Mouse (Mus musculus): Measurements from ENCODE around the gene Trpv5. TPM values are rescaled to one million over a fixed set of nuclear protein-coding genes. Genes with fewer than 3 reads are reported as not detected.

Trpv5 gene
- polyA plus RNA-seq, 1 experiment, result 0.09 TPM

- Histone ChIP-seq H3K27ac (ENCODE audit: insufficient read depth, low read length) (no peak overlapping the region), H3K4me1 (ENCODE audit: control insufficient read depth, insufficient read depth, insufficient read length) (no peaks in the 10 kb centered on the region)
These were observed 45.4 kb downstream of the Trpv5 start for GRCm38 (mm10) chr6:41635211-41635610.

DNA sequence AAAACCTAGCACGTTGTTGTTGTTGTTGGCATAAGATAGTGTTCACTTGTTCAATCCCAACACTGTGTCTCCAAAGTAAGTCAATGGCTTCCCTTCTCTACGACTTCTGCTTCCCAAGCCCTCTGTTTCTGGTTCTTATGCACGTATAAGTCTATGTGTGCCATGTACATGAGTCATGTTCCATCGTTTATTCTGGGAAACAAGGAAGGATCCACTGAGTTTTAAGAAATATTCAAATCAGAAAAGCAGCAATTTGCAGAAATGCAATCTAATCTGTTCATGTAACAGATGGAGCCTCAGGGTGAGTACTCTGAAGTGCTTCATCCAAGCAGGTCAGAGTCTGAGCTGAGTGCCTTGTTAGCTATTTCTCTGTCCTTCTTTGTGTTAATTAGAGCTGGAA lies 49.0 kb downstream of the Trpv5 start:
- 80% methylated on average over 4 of the region's 4 CpGs for WGBS
- H3K27me3 ChIP-seq (ENCODE audit: control insufficient read depth, insufficient read depth, low read length), result no peaks in the 10 kb centered on the region
- TF ChIP-seq POLR2A (IDR thresholded peaks at IDR 0.05; ENCODE audit: low read depth, low read length) (no peak), CTCF (IDR thresholded peaks at IDR 0.05; ENCODE audit: extremely low read depth, insufficient read depth, insufficient read length, insufficient replicate concordance) (no peak)
- no peak for DNase-seq (ENCODE audit: low read depth in 1 of 2, low spot score in 2 of 2)
- H3K4me3 ChIP-seq (ENCODE audit: extremely low read depth, insufficient read depth, insufficient read length), result no peak overlapping the region
- H3K4me1 ChIP-seq (ENCODE audit: control insufficient read depth, insufficient read depth, insufficient read length), result no peaks in the 10 kb centered on the region
- no peak overlapping the region for H3K27ac ChIP-seq (ENCODE audit: insufficient read depth, low read length)
- H3K36me3 ChIP-seq (ENCODE audit: control insufficient read depth, insufficient read depth, low read length), result no peaks in the 10 kb centered on the region

More at GRCm38 (mm10) chr6:41635211-41635610, 45.4 kb downstream of the Trpv5 start:
- TF ChIP-seq CTCF (IDR thresholded peaks at IDR 0.05; ENCODE audit: extremely low read depth, insufficient read depth, insufficient read length, insufficient replicate concordance), result no peak
- TF ChIP-seq POLR2A (IDR thresholded peaks at IDR 0.05; ENCODE audit: low read depth, low read length), result no peak
- no peak for DNase-seq (ENCODE audit: low read depth in 1 of 2, low spot score in 2 of 2)
- no peaks in the 10 kb centered on the region for H3K36me3 ChIP-seq (ENCODE audit: control insufficient read depth, insufficient read depth, low read length)
- no peaks in the 10 kb centered on the region for H3K27me3 ChIP-seq (ENCODE audit: control insufficient read depth, insufficient read depth, low read length)
- 70% methylated on average over 1 of the region's 1 CpGs for WGBS
- H3K4me3 ChIP-seq (ENCODE audit: extremely low read depth, insufficient read depth, insufficient read length), result no peak overlapping the region

DNA sequence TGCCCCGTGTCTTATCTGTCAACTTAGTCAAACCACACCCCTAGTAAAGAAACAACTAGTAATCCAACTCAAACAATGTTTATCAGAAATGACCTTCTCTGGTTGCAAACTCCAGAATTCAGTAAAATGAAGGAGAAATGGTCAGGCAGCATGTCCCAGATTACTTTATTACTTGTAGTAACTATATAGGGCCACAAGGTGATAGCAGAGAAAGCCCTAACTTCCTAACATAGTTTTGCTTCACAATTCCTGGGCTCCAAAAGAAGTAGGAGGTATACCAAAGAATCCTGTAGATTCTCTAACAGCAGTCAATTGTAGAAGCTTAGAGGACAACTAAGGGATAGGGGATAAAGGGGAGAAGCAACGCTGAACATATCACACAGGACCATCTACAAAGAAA lies 49.8 kb downstream of the Trpv5 start:
- Histone ChIP-seq H3K4me1 (ENCODE audit: control insufficient read depth, insufficient read depth, insufficient read length) (no peaks in the 10 kb centered on the region), H3K36me3 (ENCODE audit: control insufficient read depth, insufficient read depth, low read length) (no peaks in the 10 kb centered on the region), H3K4me3 (ENCODE audit: extremely low read depth, insufficient read depth, insufficient read length) (no peak overlapping the region), H3K27ac (ENCODE audit: insufficient read depth, low read length) (no peak overlapping the region), H3K27me3 (ENCODE audit: control insufficient read depth, insufficient read depth, low read length) (no peaks in the 10 kb centered on the region)
- DNase-seq (ENCODE audit: low read depth in 1 of 2, low spot score in 2 of 2), result no peak
- no peak for TF ChIP-seq CTCF (IDR thresholded peaks at IDR 0.05; ENCODE audit: extremely low read depth, insufficient read depth, insufficient read length, insufficient replicate concordance)
- TF ChIP-seq POLR2A (IDR thresholded peaks at IDR 0.05; ENCODE audit: low read depth, low read length), result no peak
- whole genome bisulfite sequencing, result 65% methylated on average over 2 of the region's 2 CpGs

GRCm38 (mm10) chr6:41628180-41628579 lies 52.4 kb downstream of the Trpv5 start:
- no peaks in the 10 kb centered on the region for H3K27me3 ChIP-seq (ENCODE audit: control insufficient read depth, insufficient read depth, low read length)
- no peak overlapping the region for H3K27ac ChIP-seq (ENCODE audit: insufficient read depth, low read length)
- no peaks in the 10 kb centered on the region for H3K36me3 ChIP-seq (ENCODE audit: control insufficient read depth, insufficient read depth, low read length)
- TF ChIP-seq POLR2A (IDR thresholded peaks at IDR 0.05; ENCODE audit: low read depth, low read length), result no peak
- H3K4me1 ChIP-seq (ENCODE audit: control insufficient read depth, insufficient read depth, insufficient read length), result no peaks in the 10 kb centered on the region
- no peak for DNase-seq (ENCODE audit: low read depth in 1 of 2, low spot score in 2 of 2)
- 27% methylated on average over 1 of the region's 1 CpGs for WGBS
- H3K4me3 ChIP-seq (ENCODE audit: extremely low read depth, insufficient read depth, insufficient read length), result no peak overlapping the region

- Histone ChIP-seq H3K4me3 (ENCODE audit: extremely low read depth, insufficient read depth, insufficient read length) (no peak overlapping the region), H3K27ac (ENCODE audit: insufficient read depth, low read length) (no peak overlapping the region), H3K27me3 (ENCODE audit: control insufficient read depth, insufficient read depth, low read length) (no peaks in the 10 kb centered on the region), H3K36me3 (ENCODE audit: control insufficient read depth, insufficient read depth, low read length) (no peaks in the 10 kb centered on the region), H3K4me1 (ENCODE audit: control insufficient read depth, insufficient read depth, insufficient read length) (no peaks in the 10 kb centered on the region)
- TF ChIP-seq POLR2A (IDR thresholded peaks at IDR 0.05; ENCODE audit: low read depth, low read length) (no peak), CTCF (IDR thresholded peaks at IDR 0.05; ENCODE audit: extremely low read depth, insufficient read depth, insufficient read length, insufficient replicate concordance) (peak; percentile 20; the same call in 1 of the 2 replicates)
- WGBS, result 80% methylated on average over 9 of the region's 9 CpGs
- no peak for DNase-seq (ENCODE audit: low read depth in 1 of 2, low spot score in 2 of 2)
These were observed 57.9 kb downstream of the Trpv5 start for GRCm38 (mm10) chr6:41622661-41623060.

DNA sequence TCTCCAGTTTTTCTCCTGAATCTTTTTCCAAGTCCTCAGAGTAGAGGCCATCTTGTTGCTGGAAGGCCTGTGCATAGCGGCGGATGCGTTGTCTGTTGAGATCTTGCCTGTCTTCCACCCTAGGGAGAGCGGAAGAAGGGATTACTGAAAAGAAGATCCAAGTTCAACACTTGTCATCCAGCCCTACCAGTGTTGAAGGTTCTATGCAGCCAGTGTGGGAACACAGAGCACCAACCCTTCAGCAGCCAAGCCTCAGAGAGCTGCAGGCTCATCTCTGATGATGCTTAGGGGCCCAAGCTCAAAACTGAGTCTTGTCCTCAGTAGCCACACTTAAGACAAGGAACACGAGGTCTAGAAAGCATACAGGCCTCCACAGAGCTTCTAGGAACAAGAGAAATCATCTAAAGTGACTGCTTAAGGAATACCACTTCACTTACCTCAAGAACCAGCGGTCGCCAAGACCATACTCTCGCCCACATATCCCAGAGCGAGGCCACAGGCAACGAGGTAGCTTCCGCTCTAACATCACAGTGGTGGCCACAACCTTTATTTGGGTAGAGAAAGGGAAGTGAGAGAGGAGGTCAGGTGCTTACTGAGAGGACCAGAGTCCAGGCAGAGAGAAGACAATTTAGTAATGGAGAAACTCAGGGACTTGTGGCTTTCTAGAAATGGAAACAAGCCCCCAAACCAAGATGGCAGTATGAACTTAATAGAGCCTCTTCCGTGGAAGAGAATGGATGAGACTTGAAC lies 59.2 kb downstream of the Trpv5 start:
- H3K36me3 ChIP-seq (ENCODE audit: control insufficient read depth, insufficient read depth, low read length), result no peaks in the 10 kb centered on the region
- no peak for DNase-seq (ENCODE audit: low read depth in 1 of 2, low spot score in 2 of 2)
- no peak overlapping the region for H3K27ac ChIP-seq (ENCODE audit: insufficient read depth, low read length)
- WGBS, result 53% methylated on average over 12 of the region's 12 CpGs
- H3K4me3 ChIP-seq (ENCODE audit: extremely low read depth, insufficient read depth, insufficient read length), result no peak overlapping the region
- no peaks in the 10 kb centered on the region for H3K4me1 ChIP-seq (ENCODE audit: control insufficient read depth, insufficient read depth, insufficient read length)
- no peaks in the 10 kb centered on the region for H3K27me3 ChIP-seq (ENCODE audit: control insufficient read depth, insufficient read depth, low read length)
- no peak for TF ChIP-seq CTCF (IDR thresholded peaks at IDR 0.05; ENCODE audit: extremely low read depth, insufficient read depth, insufficient read length, insufficient replicate concordance)
- TF ChIP-seq POLR2A (IDR thresholded peaks at IDR 0.05; ENCODE audit: low read depth, low read length), result no peak

GRCm38 (mm10) chr6:41620173-41620798 lies 60.3 kb downstream of the Trpv5 start:
- WGBS, result 93% methylated on average over 9 of the region's 9 CpGs
- no peak for TF ChIP-seq CTCF (IDR thresholded peaks at IDR 0.05; ENCODE audit: extremely low read depth, insufficient read depth, insufficient read length, insufficient replicate concordance)
- no peak for TF ChIP-seq POLR2A (IDR thresholded peaks at IDR 0.05; ENCODE audit: low read depth, low read length)
- no peaks in the 10 kb centered on the region for H3K36me3 ChIP-seq (ENCODE audit: control insufficient read depth, insufficient read depth, low read length)

More at GRCm38 (mm10) chr6:41620173-41620798, 60.3 kb downstream of the Trpv5 start:
- Histone ChIP-seq H3K27me3 (ENCODE audit: control insufficient read depth, insufficient read depth, low read length) (no peaks in the 10 kb centered on the region), H3K27ac (ENCODE audit: insufficient read depth, low read length) (no peak overlapping the region), H3K4me3 (ENCODE audit: extremely low read depth, insufficient read depth, insufficient read length) (no peak overlapping the region), H3K4me1 (ENCODE audit: control insufficient read depth, insufficient read depth, insufficient read length) (no peaks in the 10 kb centered on the region)
- DNase-seq (ENCODE audit: low read depth in 1 of 2, low spot score in 2 of 2), result no peak

All from spleen, adult 2 months (tissue).